8 mouse cellular contexts compared by ENCODE assay signal in genomic region chr9:42094752-42095151, GRCm38 (mm10). TPM values are rescaled to one million over a fixed set of nuclear protein-coding genes. Genes with fewer than 3 reads are reported as not detected.
DNase-seq lines count a peak whose midpoint lies in the region; ATAC-seq and TF ChIP-seq lines count a peak whose summit lies in the region.
"Had no signal": no experiment of that assay in that cellular context is flagged by ENCODE, and none has a peak within 500 bp of the region (broad histone marks: within the 10 kb centered on the region; RNA-seq: fewer than 3 reads in every experiment).

No protein-coding gene starts in this region.

- 55% methylated on average over 11 of the region's 11 CpGs for WGBS in liver, postnatal 0 days (ENCODE audit: insufficient replicate concordance)

- H3K36me3 ChIP-seq in liver, postnatal 0 days (replicated peaks; ENCODE audit: insufficient read depth, low read length) = no peaks in the 10 kb centered on the region

- no peak overlapping the region for H3K9ac ChIP-seq in liver, postnatal 0 days (replicated peaks)
- H3K9ac ChIP-seq: neural tube, embryonic 12.5 days had no signal

- TF ChIP-seq CTCF in layer of hippocampus, adult 2 months (conservative IDR thresholded peaks at IDR 0.05) = no peak
- TF ChIP-seq CTCF in liver, postnatal 0 days (IDR thresholded peaks at IDR 0.05; ENCODE audit: low read depth) = no peak

- H3K27me3 ChIP-seq in liver, postnatal 0 days (ENCODE audit: insufficient read depth, low read length) = no peaks in the 10 kb centered on the region
- H3K27me3 ChIP-seq: neural tube, embryonic 12.5 days had no signal

- no peak for TF ChIP-seq EP300 in liver, postnatal 0 days (IDR thresholded peaks at IDR 0.05; ENCODE audit: low read depth)

- H3K4me3 ChIP-seq in layer of hippocampus, adult 2 months = no peak overlapping the region
- no peak overlapping the region for H3K4me3 ChIP-seq in liver, postnatal 0 days (ENCODE audit: low read depth, low read length)
- H3K4me3 ChIP-seq: neural tube, embryonic 12.5 days had no signal

- no peak overlapping the region for H3K4me2 ChIP-seq in liver, postnatal 0 days (ENCODE audit: low read depth, low read length)
- H3K4me2 ChIP-seq: neural tube, embryonic 12.5 days had no signal

- no peaks in the 10 kb centered on the region for H3K9me3 ChIP-seq in liver, postnatal 0 days (ENCODE audit: low read length)
- H3K9me3 ChIP-seq: neural tube, embryonic 12.5 days had no signal

- DNase-seq in layer of hippocampus, adult 2 months (ENCODE audit: low spot score in 2 of 2) = peak in 1 of 2 experiments; percentile 43
- DNase-seq in layer of hippocampus, adult 9-10 months (ENCODE audit: low spot score) = no peak
- DNase-seq in adrenal gland, postnatal 10 days = peak; percentile 87
- DNase-seq in gastrocnemius, postnatal 14 days = peak; percentile 30
- DNase-seq in liver, postnatal 0 days = no peak
- no peak for DNase-seq in thymus, postnatal 4 days

- peak; percentile 79 for ATAC-seq in megakaryocyte, adult 5-6 weeks (ENCODE audit: poor library complexity, severe bottlenecking)
- no peak for ATAC-seq in liver, postnatal 0 days

- intact Hi-C loops in gastrocnemius, postnatal 14 days (cut with DNase I; ENCODE audit: low total_unique reads) = no loop called here

- peak overlapping the region; percentile 36; the same call in 1 of the 2 replicates for H3K27ac ChIP-seq in layer of hippocampus, adult 2 months
- H3K27ac ChIP-seq in liver, postnatal 0 days (ENCODE audit: low read depth) = no peak overlapping the region
- H3K27ac ChIP-seq: neural tube, embryonic 12.5 days had no signal

- H3K4me1 ChIP-seq in liver, postnatal 0 days (ENCODE audit: insufficient read depth) = peaks cover 4% of the 10 kb centered on the region; the same call in 1 of the 2 replicates

RNA-seq across cellular contexts. Expression of gene Sorl1, which starts 29.3 kb away (rescaled TPM):
- total RNA-seq in layer of hippocampus, adult 2 months (2021) = 100 to 1,000 TPM; 196 to 197 TPM
- 10 to 100 TPM; 10.4 to 17.5 TPM for total RNA-seq in adrenal gland, postnatal 10 days (2021)
- 10 to 100 TPM; 31.8 to 33.4 TPM for total RNA-seq in gastrocnemius, postnatal 14 days (2021)
- total RNA-seq in megakaryocyte, adult 5-6 weeks (2015) = 108 and 111 TPM in 2 replicates
- total RNA-seq in megakaryocyte, adult 5-6 weeks (2017) = 123 and 172 TPM in 2 replicates
- 1.5 and 3.0 TPM in 2 replicates for polyA plus RNA-seq in liver, postnatal 0 days (2015; fragmentation: Nextera tagmentation; extraction: Ambion mirVana)

Comparison
In these comparisons a context has a peak if more than half of its experiments do, and no peak if none do; other contexts are left out.
1. DNase-seq: peak in adrenal gland, postnatal 10 days (single experiment) and gastrocnemius, postnatal 14 days (single experiment); none in layer of hippocampus, adult 9-10 months (single experiment), liver, postnatal 0 days (single experiment) and thymus, postnatal 4 days (single experiment).